Mouse (Mus musculus) bone marrow macrophage, adult 2 months (primary cell): ENCODE measurements around the gene Mcm7. TPM values are rescaled to one million over a fixed set of nuclear protein-coding genes. Genes with fewer than 3 reads are reported as not detected.
A peak's percentile ranks its signal among the peaks of the same experiment; 100 is the strongest.

Experiments
- H3K27ac ChIP-seq: 2 replicates; pipeline ENCODE4 v1.5.1; 2012; ENCODE audit warnings: low read depth, low read length; ENCODE audit not compliant: insufficient read depth
- H3K4me1 ChIP-seq: 2 replicates; pipeline ENCODE4 v1.6.1; 2012; ENCODE audit warnings: low read length; ENCODE audit not compliant: control insufficient read depth, insufficient read depth
- H3K4me3 ChIP-seq: 2 replicates; pipeline ENCODE4 v1.5.1; 2012; ENCODE audit warnings: mild to moderate bottlenecking, low read length, moderate library complexity; ENCODE audit not compliant: insufficient read depth
- CTCF ChIP-seq: IDR thresholded peaks from 2 replicates; pipeline ENCODE4 v1.5.1; 2012; ENCODE audit warnings: low read depth, mild to moderate bottlenecking, low read length, moderate library complexity
- POLR2A ChIP-seq: IDR thresholded peaks from 2 replicates; pipeline ENCODE4 v1.6.1; 2012; ENCODE audit warnings: mild to moderate bottlenecking, low read depth, low read length, borderline replicate concordance
- polyA plus RNA-seq: library from polyadenylated mRNA; stranded (reverse); fragments of >200 nt; gene quantifications from 2 replicates; pipeline ENCODE4 v1.2.4, GENCODE M21; 2012; ENCODE audit not compliant: missing spikeins, insufficient read depth, insufficient read length

Gene Mcm7
- polyA plus RNA-seq, 1 experiment: 46.6 TPM

- 0 out of 2 replicates have a peak within 1 kb of the TSS, but pooled peaks have one; percentile 6 for H3K27ac ChIP-seq
- peak within 1 kb of the TSS; percentile 93 for H3K4me3 ChIP-seq
- no peak for TF ChIP-seq CTCF
- no peak for TF ChIP-seq POLR2A
- peaks cover 6% of the 10 kb centered on the region for H3K4me1 ChIP-seq
Measured at GRCm38 (mm10) chr5:138160842-138161665, 11.2 kb downstream of the Mcm7 start, which contains the start of gene Cops6. TSS of gene Cops6 (plus strand) at chr5:138161071.

- TF ChIP-seq POLR2A (no peak), CTCF (no peak)
- peaks cover 6% of the 10 kb centered on the region for H3K4me1 ChIP-seq
- H3K4me3 ChIP-seq: peak overlapping the region; percentile 93
- no peak overlapping the region for H3K27ac ChIP-seq
Measured at GRCm38 (mm10) chr5:138160224-138160762, 11.9 kb downstream of the Mcm7 start.

- H3K4me1 ChIP-seq: peaks cover 5% of the 10 kb centered on the region
- peak within 1 kb of the TSS; percentile 88 for H3K4me3 ChIP-seq
- peak within 1 kb of the TSS; percentile 50 for H3K27ac ChIP-seq
- TF ChIP-seq CTCF (peak; percentile 20; the same call in 1 of the 2 replicates), POLR2A (no peak)
Measured at GRCm38 (mm10) chr5:138155443-138155976, 16.7 kb downstream of the Mcm7 start, which contains the start of gene Zfp113. TSS of gene Zfp113 (minus strand) at chr5:138155744.

- Histone ChIP-seq H3K4me1 (peaks cover 2% of the 10 kb centered on the region; the same call in 1 of the 2 replicates), H3K4me3 (no peak overlapping the region), H3K27ac (no peak overlapping the region)
- TF ChIP-seq POLR2A (no peak), CTCF (no peak)
Measured at GRCm38 (mm10) chr5:138154390-138154789, 17.8 kb downstream of the Mcm7 start.

- no peak for TF ChIP-seq POLR2A
- no peak for TF ChIP-seq CTCF
- peaks cover 5% of the 10 kb centered on the region for H3K4me1 ChIP-seq
- no peak overlapping the region for H3K27ac ChIP-seq
Measured at GRCm38 (mm10) chr5:138138585-138138984, 33.6 kb downstream of the Mcm7 start.

GRCm38 (mm10) chr5:138137935-138138549, 34.2 kb downstream of the Mcm7 start:
- Histone ChIP-seq H3K27ac (no peak overlapping the region), H3K4me3 (no peak overlapping the region), H3K4me1 (peaks cover 5% of the 10 kb centered on the region)
- peak; percentile 9; the same call in 1 of the 2 replicates for TF ChIP-seq CTCF
- no peak for TF ChIP-seq POLR2A

More at GRCm38 (mm10) chr5:138138585-138138984, 33.6 kb downstream of the Mcm7 start:
- H3K4me3 ChIP-seq: no peak overlapping the region

- Histone ChIP-seq H3K27ac (no peak overlapping the region), H3K4me3 (no peak overlapping the region), H3K4me1 (peaks cover 5% of the 10 kb centered on the region)
- TF ChIP-seq POLR2A (no peak), CTCF (no peak)
Measured at GRCm38 (mm10) chr5:138137257-138137656, 35.0 kb downstream of the Mcm7 start.

- TF ChIP-seq POLR2A: no peak
- no peak for TF ChIP-seq CTCF
- H3K27ac ChIP-seq: no peak overlapping the region
- no peaks in the 10 kb centered on the region for H3K4me1 ChIP-seq
- no peak overlapping the region for H3K4me3 ChIP-seq
Measured at GRCm38 (mm10) chr5:138132425-138133064, 39.7 kb downstream of the Mcm7 start.

- H3K4me3 ChIP-seq: peak overlapping the region; percentile 79
- TF ChIP-seq CTCF: no peak
- TF ChIP-seq POLR2A: no peak
- H3K27ac ChIP-seq: no peak overlapping the region
- H3K4me1 ChIP-seq: peaks cover 6% of the 10 kb centered on the region
Measured at GRCm38 (mm10) chr5:138118041-138118440, 54.2 kb downstream of the Mcm7 start.
